Mouse (Mus musculus): ENCODE measurements at regions not wholly inside any gene's neighbourhood (a gene's known extent, or its start where the extent isn't known, plus 50 kb on each side); places are given as distances from the start of the nearest gene placed in this dataset.

DNA sequence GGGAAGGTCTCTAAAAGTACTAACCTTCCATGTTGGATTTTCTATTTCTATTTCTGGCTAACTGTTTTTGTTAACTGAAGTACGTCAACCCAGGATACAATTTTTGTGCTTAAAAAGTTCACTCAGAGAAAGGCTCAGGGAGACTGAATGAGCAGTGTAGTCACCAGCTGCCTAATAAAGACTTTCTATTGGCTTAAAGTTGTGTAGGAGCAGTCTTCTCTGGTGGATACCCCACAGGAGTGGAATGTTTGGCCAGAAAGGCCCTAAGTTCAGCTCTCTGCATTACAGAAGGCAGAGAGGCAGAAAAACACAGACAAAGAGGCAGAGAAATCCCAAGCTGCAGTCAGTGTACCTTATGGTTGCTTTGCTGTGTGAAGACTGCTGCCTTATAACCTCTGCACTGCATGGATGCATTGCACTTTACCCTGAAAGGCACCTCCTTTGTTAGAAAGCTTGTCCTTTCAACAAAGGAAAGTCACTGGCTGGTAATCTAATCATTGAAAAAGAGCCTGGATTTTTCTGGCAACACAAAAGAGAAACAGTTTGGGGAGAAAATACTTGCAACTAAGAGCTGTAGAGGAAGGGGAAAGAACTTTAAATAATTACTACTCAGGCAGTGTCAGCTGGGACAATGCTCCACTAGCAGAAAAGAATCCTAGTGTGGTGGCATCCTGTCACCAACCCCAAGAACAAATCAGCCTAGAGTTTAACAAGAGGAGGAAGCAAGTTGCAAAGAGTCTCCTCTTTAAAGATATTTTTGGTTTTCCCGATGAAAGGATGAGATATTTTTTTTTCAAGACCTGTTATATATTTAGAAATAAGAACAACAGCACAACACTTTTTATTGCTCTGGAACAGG, 63.0 kb upstream of the Adamts5 start:
- TF ChIP-seq CTCF (IDR thresholded peaks at IDR 0.05; ENCODE audit: borderline replicate concordance, insufficient read depth, low read depth, low read length) (no peak), POLR2A (IDR thresholded peaks at IDR 0.05; ENCODE audit: borderline replicate concordance, insufficient read depth, low read length) (no peak)
